Mouse (Mus musculus): ENCODE measurements around the gene Rsc1a1. TPM values are rescaled to one million over a fixed set of nuclear protein-coding genes. Genes with fewer than 3 reads are reported as not detected.

Gene Rsc1a1
- not detected for polyA plus RNA-seq (2017; shearing (Covaris generic))

DNA sequence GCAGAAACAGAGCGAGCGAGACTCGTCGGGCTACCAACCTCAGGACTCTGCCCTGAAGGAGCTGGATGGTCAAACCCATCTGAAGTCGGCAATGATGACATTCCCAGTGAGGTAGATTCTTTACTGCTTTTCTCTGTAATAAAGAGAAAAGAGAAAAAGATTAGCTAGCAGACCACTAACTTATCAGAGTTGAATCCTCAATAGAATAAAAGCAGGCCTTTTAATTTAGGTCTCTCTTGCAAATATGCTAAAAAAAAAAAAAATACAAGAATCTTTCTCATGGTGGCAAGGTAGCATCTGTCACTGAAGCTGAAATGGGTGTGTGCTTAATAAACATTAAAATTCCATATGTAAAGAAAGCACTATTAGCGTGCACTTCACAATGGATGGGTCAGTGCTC, at the start of gene Rsc1a1:
TSS of gene Rsc1a1 (minus strand) at position 101 of the 400 bp plus-strand sequence.
- no peak for ATAC-seq

DNA sequence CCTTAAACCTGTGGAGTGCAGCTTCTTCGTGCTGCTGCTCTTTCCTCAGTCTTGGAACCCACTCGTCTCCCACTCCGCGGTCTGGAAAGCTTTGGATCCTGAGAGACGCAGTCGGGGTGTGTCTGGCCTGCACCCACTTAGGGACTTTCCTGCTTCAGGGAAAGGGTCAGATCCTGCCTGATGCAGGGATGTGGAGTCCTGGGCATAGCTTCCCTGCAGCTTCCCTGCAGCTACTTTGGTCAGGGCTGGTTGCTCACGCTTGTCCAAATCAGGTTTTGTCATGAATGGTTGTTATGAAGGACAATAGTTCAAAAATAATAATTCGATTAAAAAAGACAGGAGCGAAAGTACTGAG, 49.8 kb upstream of the Rsc1a1 start:
- no peak for ATAC-seq

DNA sequence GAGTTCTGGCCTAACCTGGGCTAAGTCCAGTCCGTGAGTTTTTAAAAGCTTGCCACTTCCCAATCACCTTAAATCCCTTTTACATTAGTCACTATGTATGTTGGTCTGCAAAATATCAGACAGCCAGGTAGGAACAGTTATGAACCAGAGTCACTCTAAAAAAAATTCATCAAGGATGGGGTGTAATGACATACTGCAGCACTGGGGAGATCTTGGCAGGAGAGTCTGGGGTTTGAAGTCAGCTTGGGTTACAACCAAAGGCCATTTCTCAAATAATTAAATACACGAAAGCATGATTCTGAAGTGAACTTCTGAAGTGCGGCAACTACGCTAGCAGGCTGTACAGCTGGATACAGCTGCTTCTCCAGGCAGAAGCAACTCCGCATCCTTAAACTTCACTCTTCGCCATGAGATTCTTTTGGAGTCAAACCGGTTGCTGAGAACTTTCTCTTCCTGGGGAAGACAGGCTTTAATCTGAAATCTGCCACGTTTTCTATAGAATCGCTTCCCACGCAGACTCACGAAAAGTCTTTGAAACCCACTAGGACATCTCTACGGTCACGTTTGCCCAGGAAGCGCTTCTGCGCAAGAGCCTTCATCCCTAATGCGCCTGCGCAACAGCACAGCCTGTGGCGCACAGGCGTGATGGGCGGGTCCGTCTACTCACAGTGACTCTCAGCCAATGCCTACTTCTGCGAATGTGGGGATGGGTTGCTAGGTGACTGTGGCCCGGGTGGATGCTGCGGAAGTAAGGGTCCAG, 49.2 kb upstream of the Rsc1a1 start:
- ATAC-seq = peak; percentile 100

DNA sequence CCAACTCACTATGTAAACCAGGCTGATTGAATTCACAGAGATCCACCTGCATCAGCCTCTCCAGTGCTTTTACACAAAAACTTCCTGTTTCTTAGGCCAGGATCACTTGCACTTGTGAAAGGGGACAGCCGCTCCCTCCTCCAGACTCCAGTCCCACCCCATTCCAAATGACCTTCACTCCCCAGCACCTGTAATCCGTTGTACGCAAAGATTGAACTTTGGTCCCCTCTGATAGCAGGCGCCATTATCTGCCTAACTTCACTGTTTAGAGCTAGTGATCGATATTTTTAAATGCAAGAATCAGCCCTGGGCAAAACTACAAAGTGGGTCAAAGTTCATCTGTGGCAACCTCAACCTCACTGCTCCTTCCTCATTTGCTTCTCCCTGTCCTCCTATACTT, 46.4 kb upstream of the Rsc1a1 start:
- ATAC-seq = no peak

DNA sequence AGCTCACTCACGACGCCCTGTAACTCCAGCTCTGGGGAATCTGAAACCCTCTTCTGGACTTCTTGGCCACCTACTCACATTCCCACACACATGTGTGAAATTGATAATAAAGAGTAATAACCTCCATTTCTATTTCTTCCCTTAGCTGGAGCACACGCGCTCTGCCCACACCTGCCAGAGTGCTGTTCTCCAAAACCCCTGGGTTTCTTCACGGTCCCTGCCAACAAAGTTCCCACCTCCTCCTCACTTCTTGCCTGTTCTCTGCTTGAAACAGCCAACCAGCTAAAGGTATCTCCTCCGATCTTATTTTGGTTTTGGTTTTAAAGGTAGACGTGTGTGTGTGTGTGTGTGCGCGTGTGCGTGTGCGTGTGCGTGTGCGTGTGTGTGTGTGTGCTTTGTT, 45.0 kb upstream of the Rsc1a1 start:
- no peak for ATAC-seq

DNA sequence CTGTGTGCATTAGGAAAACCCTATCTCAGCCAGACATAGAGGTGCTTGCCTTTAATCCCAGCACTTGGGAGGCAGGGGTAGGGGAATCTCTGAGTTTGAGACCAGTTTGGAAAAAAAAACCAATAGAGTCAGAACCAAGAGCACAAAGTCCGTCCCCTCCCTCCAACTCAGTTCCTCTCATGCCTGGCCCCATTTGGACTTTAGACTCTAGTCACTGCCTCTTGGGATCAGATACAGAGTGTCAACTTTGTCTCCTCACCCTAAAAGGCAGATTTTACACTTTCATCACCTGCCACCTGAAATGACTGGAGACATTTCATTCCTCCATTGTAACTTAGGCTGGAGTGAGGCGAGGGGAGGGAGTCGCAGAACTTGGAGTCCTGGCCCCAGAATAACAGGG, 43.9 kb upstream of the Rsc1a1 start:
- no peak for ATAC-seq

DNA sequence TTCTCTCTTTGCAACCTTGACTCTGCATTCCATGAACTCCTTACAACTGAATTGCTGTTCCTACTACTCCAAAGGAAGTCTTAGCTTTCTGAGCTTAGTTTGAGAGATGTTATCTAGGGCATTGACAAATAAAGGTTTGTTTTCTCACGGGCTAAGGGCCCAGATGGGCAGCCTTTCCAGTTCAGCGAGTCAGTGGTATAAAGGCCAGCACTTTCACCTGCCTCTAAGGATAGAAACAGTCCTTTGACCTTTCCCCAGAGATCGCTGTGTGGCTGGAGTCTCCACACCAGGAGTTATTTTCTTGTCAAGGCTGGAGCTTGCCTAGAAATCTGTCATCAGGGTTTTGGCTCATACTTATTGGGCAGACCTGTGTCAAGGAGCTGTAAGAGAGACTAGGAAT, 40.3 kb upstream of the Rsc1a1 start:
- no peak for ATAC-seq

DNA sequence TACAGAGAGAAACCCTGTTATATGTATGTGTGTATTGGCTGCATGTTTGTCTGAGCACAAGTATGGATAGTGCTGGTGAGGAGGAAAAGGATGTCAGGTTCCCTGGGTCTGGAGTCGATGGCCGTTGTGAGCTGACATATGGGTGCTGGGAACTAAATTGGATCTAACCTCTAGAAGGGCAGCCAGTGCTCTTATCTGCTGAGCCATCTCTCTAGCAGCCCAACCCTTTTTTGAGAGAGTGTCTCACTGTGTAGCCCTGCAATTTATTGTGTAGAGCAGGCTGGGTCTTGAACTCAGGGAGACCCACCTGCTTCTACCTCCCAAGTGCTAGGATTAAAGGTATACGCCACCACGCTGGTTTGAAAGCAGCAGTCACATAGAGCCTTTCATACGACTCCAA, 39.9 kb upstream of the Rsc1a1 start:
- no peak for ATAC-seq

DNA sequence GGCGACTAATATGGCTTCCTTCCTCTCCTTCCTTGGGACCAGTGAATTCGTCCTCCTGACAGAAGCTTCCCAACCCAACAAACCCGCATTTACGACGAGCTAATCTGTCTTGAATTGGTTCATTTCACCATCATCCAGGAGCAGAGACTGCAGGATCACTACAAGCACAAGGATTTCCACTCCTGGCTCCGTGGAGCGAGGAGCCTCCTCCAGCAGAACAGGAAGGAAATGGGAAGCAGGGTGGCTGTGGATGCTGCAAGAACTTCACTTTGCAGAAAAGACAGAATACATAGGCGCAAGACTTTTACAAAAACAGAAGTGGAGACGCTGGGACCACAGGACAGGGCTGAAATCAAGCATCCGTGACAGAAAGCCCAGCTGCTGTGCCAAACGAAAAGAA, 39.2 kb upstream of the Rsc1a1 start:
- ATAC-seq = no peak

DNA sequence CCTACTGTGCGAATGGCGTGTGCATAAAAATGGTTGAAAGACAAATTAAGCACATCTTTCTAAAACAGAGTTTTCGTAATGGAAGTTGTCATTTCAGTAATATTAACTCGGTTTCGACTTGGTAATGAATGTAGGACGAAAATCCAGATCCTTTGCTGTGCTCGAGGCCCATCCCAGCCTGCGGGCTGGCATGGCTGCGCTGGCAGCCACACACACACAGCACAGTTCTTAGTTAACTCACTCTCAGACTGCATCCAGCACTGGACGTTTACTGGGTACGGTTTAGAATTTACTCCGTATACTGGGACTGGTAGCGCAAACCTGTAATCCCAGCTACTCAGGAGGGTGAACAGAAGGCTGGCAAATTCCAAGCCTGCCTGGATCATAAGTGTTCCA, 38.3 kb upstream of the Rsc1a1 start:
- ATAC-seq = peak; percentile 6

DNA sequence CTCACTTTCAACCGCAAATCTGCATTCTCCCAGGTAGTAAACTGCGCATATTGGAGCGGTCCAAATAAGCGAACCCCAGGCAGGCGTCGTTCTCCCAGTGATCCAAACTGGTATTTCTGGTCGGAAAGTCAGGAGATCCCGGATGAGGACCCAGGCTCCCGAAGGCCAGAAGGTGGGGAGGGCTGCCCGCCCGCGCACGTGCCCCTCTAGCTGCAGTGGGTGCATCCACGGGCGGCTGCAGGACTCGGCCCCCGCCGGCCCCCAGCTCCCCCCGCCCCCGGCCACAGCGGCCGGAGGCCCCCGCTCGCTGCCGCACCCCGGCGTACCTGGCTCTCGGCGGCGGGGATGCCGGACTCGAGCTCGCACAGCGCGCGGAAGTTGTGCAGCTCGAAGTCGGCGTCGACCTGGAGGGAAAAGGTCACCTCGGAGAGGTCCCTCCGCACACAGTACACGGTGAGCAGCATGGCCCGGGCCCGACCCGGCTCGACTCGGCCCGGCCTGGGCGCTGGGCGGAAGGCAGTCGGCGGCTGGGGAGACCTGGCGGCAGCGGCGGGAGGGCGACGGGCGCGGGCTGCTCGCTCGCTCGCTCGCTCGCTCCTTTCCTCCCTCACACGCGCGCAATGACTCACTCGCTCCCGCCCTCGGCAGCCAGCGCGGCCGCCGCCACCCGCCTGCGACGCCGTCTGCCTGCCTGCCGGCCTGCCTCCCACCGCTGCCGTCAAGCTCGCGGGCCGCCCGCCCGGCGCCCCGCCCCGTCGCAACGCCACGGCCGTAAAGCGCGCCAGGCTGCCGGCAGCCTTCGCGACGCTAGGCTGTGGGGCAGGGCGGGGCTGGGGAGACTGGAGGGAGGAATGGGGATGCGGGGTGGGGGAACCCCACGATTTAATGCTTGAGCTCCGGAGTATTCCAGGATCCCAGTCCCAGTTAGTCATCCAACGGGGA, 37.6 kb upstream of the Rsc1a1 start, which contains the start of gene Ddi2:
TSS of gene Ddi2 (minus strand) at position 689 of the 942 bp plus-strand sequence.
- ATAC-seq = peak; percentile 87

DNA sequence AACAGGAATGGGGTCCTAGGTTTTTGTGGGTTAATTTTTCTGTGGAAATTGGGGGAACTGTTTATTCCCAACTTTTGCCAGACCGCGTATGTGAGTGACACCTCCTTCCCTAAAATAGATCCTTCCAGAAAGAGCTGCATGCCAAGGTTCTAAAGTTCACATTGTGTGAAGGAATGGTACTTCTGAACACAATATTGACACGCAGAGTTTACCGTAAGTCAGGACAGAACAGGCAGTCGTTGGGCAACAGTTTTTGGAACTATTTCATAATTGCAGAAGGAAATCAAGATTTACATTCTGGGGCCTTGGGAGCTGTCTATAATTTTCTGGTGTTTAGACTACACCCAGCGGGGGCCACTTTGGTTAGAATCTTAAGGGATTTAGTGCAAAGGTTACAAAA, 36.6 kb upstream of the Rsc1a1 start:
- no peak for ATAC-seq

DNA sequence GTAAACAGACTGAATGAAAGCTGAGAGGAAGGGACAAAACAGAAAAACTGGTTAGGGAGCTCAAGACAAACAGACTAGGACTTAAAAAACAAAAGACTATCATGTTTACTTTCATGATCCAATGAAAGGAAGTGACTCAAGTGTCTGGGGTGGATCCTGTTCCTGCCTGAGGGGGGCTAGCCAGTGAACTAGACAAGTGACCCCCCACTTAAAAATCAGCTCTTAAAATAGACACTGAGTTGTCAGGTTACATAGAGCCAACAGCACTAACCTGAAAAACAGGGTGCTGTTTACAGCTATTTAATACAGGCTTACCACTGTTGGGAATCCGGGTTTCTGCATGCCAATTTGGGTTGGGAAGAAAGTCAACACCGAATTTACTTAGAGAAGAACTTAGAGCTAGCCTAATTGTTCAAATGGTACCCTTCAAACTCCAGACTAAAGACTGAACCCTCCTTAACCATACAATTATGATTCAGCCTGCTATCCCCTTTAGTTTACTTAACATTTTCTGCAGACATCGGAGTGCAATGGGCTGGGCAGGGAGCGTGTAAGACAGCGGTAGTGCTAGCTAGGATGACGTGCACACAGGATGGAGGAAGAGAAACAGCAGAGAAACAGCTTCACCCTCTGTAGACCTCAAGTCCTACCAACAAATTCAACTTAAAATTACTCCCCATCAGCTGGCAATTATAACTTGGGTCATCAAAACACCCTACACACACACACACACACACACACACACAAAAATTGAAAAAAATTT, 35.5 kb upstream of the Rsc1a1 start:
- ATAC-seq = peak; percentile 53

DNA sequence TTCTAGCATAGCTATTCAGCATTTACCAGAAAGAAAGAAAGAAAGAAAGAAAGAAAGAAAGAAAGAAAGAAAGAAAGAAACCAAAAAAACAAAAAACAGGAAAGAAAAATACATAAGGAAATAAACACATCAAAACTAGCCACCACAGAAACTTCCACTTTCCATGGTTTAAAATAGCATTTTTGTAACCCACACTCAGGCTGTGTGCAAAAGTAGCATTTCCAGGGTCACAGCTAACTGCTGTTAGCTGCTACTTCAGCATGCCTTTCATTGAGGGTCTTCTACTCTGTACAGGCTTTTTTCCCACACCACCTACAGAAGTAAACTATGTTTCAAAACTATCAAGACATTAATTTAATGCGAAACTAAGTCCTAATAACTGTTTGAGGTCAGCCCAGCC, 33.9 kb upstream of the Rsc1a1 start:
- no peak for ATAC-seq

DNA sequence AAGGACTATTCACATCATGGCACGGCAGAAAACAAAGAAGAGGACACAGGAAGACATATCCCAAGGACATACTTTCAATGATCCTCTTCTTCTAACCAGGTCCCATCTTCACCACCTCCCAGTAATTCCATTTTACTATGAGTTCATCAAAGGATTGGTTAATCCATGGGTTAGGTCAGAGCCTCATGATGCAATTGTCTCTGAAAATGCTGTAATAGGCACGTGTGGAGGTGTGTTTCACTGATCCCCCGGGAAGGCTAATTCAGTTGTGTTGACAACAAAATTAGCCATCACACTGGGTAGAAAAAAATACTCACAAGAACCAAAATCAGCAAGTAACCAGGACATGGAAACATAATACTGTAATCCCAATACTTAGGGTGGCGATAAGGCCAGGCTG, 32.2 kb upstream of the Rsc1a1 start:
- no peak for ATAC-seq

DNA sequence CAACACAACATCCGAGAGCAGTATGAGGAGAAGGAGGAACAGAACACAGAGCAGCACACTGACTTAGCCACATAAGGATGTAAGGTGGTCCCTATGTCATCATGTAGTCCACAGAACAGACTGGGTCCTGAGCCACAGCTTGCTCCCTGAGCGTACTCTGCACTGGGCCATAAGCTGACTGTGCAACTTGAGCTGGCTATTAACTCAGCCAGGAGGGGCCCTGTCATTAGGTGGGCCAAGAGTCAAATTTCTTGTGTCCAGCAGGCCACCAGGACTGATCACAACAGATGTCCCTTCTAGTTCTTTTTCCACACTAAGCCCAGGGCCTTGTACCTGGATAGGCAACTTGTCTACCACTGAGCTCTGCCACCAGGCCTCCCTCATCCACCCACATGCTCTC, 29.6 kb upstream of the Rsc1a1 start:
- ATAC-seq = no peak

DNA sequence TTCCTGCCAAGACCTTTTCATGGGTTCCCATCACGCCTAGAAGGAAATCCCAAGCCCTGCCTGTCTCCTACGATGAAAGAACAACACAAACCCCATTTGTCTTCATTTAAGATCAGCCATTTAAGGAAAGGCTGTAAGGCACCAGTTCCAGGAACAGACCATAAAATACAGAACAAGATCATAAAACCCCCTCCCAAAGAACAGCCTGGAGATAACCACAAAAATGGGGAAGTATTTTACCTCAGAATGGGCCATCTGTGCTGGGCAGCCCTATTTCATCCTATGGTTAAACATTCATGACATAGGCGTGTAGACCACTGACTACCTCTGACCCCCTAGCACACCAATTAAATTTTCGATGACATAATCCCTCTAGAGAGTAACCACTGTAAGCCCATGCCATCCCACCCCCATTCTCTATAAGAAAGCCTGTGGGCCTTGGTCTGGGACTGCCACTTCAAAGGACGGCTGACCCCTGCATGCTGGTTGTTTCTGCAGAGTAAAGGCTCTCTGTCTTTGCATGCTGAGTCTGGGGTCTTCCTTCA, 28.3 kb upstream of the Rsc1a1 start:
- no peak for ATAC-seq

DNA sequence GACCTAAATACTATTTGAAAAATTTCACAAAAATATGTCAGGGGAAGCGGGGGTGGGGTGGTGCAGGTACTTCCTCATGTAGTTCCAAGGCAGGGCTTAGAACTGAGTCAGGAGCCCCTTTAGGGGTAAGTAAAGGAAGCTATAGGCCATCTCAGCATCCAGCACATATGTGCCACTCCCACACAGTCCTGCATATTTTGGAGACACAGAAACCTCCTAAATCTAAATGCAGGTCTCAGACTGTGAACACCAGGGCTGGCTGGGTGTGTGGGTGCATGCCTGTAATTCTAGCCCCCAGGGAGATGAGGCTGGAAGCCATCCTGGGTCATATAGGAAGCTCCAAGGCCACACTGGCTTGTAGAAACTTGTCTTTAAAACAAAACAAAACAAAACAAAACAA, 25.9 kb upstream of the Rsc1a1 start:
- no peak for ATAC-seq

DNA sequence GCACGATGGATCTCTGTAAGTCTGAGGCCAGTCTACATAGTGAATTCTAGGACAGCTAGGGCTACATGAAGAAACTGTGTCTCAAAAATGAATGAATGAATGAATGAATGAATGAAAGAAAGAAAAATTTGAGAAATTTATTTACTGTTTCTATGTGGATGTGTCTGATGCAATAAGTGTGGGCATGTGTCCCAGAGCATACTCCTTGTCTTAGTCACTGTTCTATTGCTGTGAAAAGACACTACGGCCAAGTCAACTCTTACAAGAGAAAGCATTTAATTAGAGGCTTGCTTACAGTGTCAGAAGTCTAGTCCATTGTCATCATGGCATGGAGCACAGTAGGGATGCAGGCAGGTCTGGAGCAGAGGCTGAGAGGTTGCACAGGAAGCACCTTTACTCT, 23.6 kb upstream of the Rsc1a1 start:
- no peak for ATAC-seq

DNA sequence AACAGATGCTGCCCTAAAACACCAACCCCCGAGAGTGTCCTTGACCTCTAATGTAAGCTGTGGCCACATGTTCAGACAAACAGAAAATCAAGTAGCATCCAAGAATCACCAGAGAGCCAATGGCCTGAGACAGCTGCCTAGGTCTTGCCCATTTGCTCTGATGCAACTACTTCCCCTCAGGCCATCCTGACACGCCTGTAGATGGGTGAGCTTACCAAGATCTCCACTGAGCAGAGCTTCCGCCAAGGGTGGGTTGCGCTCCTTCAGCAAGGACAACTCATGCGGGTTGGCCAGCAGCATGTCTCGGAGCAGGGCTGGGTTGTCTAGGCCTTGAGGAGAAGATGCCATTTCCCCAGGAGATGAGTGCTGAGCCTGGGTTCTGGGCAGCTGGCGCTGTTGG, 22.6 kb upstream of the Rsc1a1 start:
- no peak for ATAC-seq

DNA sequence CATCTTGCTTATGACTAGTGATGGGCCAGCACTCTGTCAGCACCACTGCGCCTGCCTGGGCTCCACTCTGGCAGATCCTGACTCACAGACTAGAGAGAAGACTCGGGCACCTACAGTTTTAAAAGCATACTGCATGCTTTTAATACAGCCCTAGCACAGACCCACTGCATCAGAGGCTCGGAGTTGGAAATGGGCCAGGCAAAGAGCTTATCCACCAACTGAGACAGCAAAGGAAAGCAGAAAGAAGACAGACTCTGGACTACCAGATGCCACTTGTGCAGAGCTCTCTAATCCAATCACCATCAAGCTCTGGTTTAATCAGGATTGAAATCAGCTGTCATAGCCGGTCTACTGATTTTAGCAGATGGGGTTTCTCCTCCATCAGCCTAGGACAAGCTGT, 19.9 kb upstream of the Rsc1a1 start:
- ATAC-seq = no peak

DNA sequence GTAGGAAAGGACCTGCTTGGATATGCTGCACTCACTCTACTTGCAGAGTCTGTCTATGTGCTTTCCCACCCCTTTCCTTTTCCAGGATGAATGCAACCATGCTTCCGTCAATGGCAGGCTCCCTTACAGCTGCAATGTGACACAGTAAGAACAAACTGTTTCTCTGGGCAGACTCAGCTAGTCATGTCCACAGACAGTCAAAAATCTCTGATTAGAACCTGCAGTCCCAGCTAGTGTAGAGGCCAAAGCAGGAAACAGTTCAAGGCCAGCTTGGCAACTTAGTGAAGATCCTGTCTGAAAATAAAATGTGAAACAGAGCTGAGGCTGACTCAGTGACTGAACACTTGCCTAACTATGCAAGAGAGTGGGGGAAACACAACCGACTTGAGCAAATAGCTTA, 19.2 kb upstream of the Rsc1a1 start:
- no peak for ATAC-seq

DNA sequence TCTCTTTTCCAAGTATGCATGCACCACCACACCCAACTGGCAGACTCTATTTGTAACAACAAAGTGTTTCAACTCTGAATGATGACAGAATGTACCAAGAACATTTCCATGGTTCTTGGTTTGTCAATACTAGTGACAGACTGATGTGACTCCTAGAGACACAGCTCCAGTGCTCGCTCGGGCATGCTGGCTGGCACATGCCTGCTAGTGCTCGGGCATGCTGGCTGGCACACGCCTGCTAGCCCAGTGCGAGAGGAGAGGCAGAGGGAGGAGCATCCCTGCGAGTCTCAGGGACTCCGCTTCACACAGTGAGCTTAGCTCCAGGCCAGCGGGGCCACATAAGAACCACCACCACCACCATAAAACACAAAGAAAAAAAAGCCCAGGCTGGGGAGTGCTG, 9.3 kb upstream of the Rsc1a1 start:
- ATAC-seq = no peak

Data from CD4-positive, CD25-positive, alpha-beta regulatory T cell, adult 4 months (primary cell).